ENCODE assay signal across 9 mouse cellular contexts in the genomic region with DNA sequence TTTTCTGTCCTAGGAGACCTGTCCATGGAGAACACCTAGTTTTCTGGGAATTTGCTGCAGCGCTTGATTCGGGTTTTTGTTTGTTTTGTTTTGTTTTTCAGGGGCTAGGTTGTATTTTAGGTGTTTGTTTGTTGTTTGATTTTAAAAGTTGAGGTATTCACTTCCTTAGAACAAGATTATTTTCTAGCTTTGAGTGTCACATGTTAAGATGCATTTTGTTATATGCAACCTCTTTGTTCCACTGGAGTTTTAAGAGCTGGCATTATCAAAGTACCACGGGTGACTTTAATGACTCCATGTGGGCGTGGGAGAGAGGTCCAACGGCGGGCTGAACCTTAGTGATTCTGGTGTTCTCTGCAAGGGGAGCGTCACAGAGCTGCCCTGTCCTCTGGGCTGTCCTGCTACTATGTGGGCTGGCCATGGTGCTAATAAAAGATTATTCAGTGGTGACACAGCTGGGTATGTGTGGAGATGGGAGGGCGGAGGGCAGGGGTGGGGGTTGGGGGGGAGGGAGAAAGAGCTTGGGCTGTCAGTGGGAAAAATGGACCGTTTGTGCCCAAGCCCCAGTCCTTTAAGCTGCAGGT. TPM values are rescaled to one million over a fixed set of nuclear protein-coding genes. Genes with fewer than 3 reads are reported as not detected.
DNase-seq lines count a peak whose midpoint lies in the region; ATAC-seq and TF ChIP-seq lines count a peak whose summit lies in the region.
"Had no signal": no experiment of that assay in that cellular context is flagged by ENCODE, and none has a peak within 500 bp of the region (broad histone marks: within the 10 kb centered on the region; RNA-seq: fewer than 3 reads in every experiment).

No protein-coding gene starts in this region.

- no peak for TF ChIP-seq CTCF in spleen, adult 2 months (IDR thresholded peaks at IDR 0.05; ENCODE audit: extremely low read depth, insufficient read depth, insufficient read length, insufficient replicate concordance)

- peak; percentile 36 for DNase-seq in gastrocnemius, adult 18-20 months (ENCODE audit: low spot score)
- DNase-seq in gastrocnemius, postnatal 36 days, result no peak
- no peak for DNase-seq in spleen, adult 2 months (ENCODE audit: low read depth in 1 of 2, low spot score in 2 of 2)
- no peak for DNase-seq in spleen, adult 12 weeks (ENCODE audit: low spot score)
- DNase-seq in induced T-regulatory cell, adult 2 months (ENCODE audit: low read depth), result peak; percentile 62
- no peak for DNase-seq in urinary bladder, postnatal 25 days (ENCODE audit: low spot score)
- no peak for DNase-seq in cerebellum, adult 8-10 months

- peak; percentile 69 for ATAC-seq in megakaryocyte progenitor cell, adult 5-6 weeks (replicated peaks; ENCODE audit: poor library complexity)

- whole genome bisulfite sequencing in spleen, adult 2 months, result 12% methylated on average over 9 of the region's 9 CpGs

- H3K4me3 ChIP-seq in spleen, adult 2 months (ENCODE audit: extremely low read depth, insufficient read depth, insufficient read length), result peak overlapping the region; percentile 95
- H3K4me3 ChIP-seq: myocyte had no signal

- H3K36me3 ChIP-seq in spleen, adult 2 months (ENCODE audit: control insufficient read depth, insufficient read depth, low read length), result no peaks in the 10 kb centered on the region

- peak overlapping the region; percentile 100 for H3K27ac ChIP-seq in spleen, adult 2 months (ENCODE audit: insufficient read depth, low read length)

- TF ChIP-seq POLR2A in spleen, adult 2 months (IDR thresholded peaks at IDR 0.05; ENCODE audit: low read depth, low read length), result no peak

- no peaks in the 10 kb centered on the region for H3K27me3 ChIP-seq in spleen, adult 2 months (ENCODE audit: control insufficient read depth, insufficient read depth, low read length)

- H3K4me1 ChIP-seq in spleen, adult 2 months (ENCODE audit: control insufficient read depth, insufficient read depth, insufficient read length), result peaks cover 7% of the 10 kb centered on the region

- intact Hi-C loops in gastrocnemius, postnatal 36 days (cut with DNase I), result loop anchor here (1.0 to 5.0 kb wide), 2 partner anchors 49 to 59 kb away; no protein-coding TSS in a partner anchor

RNA-seq across cellular contexts. Expression of gene Prkcq, which starts 1.0 kb away (rescaled TPM):
- 10 to 100 TPM; 83.8 to 90.7 TPM for total RNA-seq in gastrocnemius, adult 18-20 months (2021)
- 10 to 100 TPM; 45.6 to 65.2 TPM for total RNA-seq in gastrocnemius, postnatal 36 days (2021)
- polyA plus RNA-seq in spleen, adult 2 months (2012; rRNA removed), result 9.3 and 11.2 TPM in 2 replicates
- total RNA-seq in megakaryocyte progenitor cell, adult 5-6 weeks (2015), result 0.34 and 4.0 TPM in 2 replicates
- total RNA-seq in megakaryocyte progenitor cell, adult 5-6 weeks (2017), result 1.2 and 1.8 TPM in 2 replicates

Comparison
In these comparisons a context has a peak if more than half of its experiments do, and no peak if none do; other contexts are left out.
1. DNase-seq: peak in gastrocnemius, adult 18-20 months (single experiment) and induced T-regulatory cell, adult 2 months (single experiment); none in gastrocnemius, postnatal 36 days (0 of 2), spleen, adult 2 months (0 of 2), spleen, adult 12 weeks (single experiment), urinary bladder, postnatal 25 days (single experiment) and cerebellum, adult 8-10 months (single experiment).
2. RNA of gene Prkcq, which starts 1.0 kb away (total RNA-seq): 83.8 to 90.7 TPM in gastrocnemius, adult 18-20 months and 45.6 to 65.2 TPM in gastrocnemius, postnatal 36 days; 0.34 to 4.0 TPM in megakaryocyte progenitor cell, adult 5-6 weeks; every median in the first group is over 4 times any median in the second.